Mouse (Mus musculus) C2C12 (cell line): ENCODE data around the gene Ldb3. TPM values are rescaled to one million over a fixed set of nuclear protein-coding genes. Genes with fewer than 3 reads are reported as not detected.

ENCODE experiments used
- H3K27me3 ChIP-seq: one replicate; pipeline ENCODE4 v1.6.1; 2011; ENCODE audit not compliant: control insufficient read depth, insufficient read depth, insufficient read length
- H3K36me3 ChIP-seq: one replicate; pipeline ENCODE4 v1.6.1; 2011; ENCODE audit not compliant: control insufficient read depth, insufficient read depth
- H3K4me3 ChIP-seq: one replicate; pipeline ENCODE4 v1.5.1; 2011; ENCODE audit warnings: mild to moderate bottlenecking, control low read depth; ENCODE audit not compliant: poor library complexity, insufficient read depth, severe bottlenecking
- H3K79me2 ChIP-seq: one replicate; pipeline ENCODE4 v1.6.1; 2011; ENCODE audit not compliant: control insufficient read depth, insufficient read depth
- H3K79me3 ChIP-seq: one replicate; pipeline ENCODE4 v1.6.1; 2011; ENCODE audit warnings: low read depth, control low read depth
- H3ac ChIP-seq: one replicate; pipeline ENCODE3; 2011; ENCODE audit warnings: low read depth; ENCODE audit not compliant: control insufficient read depth, insufficient read length
- CEBPB ChIP-seq: IDR thresholded peaks from one replicate; pipeline ENCODE4 v1.6.1; 2011; ENCODE audit warnings: low read depth, mild to moderate bottlenecking, control low read depth, moderate library complexity
- CTCF ChIP-seq: IDR thresholded peaks from one replicate; pipeline ENCODE4 v1.5.1; 2011; ENCODE audit not compliant: control insufficient read depth, insufficient read depth, insufficient read length
- FOSL1 ChIP-seq: IDR thresholded peaks from one replicate; pipeline ENCODE4 v1.8.0; 2011; ENCODE audit warnings: mild to moderate bottlenecking, low read length; ENCODE audit not compliant: poor library complexity, insufficient read depth, severe bottlenecking
- MAX ChIP-seq: IDR thresholded peaks from one replicate; pipeline ENCODE4 v1.6.1; 2011; ENCODE audit warnings: mild to moderate bottlenecking, control low read depth
- MYOD1 ChIP-seq: IDR thresholded peaks from one replicate; pipeline ENCODE4 v1.6.1; 2011; ENCODE audit warnings: low read depth; ENCODE audit not compliant: control insufficient read depth, insufficient read length
- MYOG ChIP-seq: IDR thresholded peaks from one replicate; pipeline ENCODE4 v1.6.1; 2011; ENCODE audit not compliant: control insufficient read depth, insufficient read length; ENCODE audit errors: extremely low read depth
- USF1 ChIP-seq: IDR thresholded peaks from one replicate; pipeline ENCODE4 v1.6.1; 2011; ENCODE audit warnings: low read depth, mild to moderate bottlenecking, control low read depth, moderate library complexity
- polyA plus RNA-seq: library from polyadenylated mRNA; unstranded; fragments of >200 nt; fragmentation: generic; extraction: Trizol; gene quantifications from one replicate; pipeline ENCODE4 v1.2.1, GENCODE M21; 2012; ENCODE audit warnings: missing spikeins

Ldb3 gene
- polyA plus RNA-seq, 1 experiment: 4.0 TPM

DNA sequence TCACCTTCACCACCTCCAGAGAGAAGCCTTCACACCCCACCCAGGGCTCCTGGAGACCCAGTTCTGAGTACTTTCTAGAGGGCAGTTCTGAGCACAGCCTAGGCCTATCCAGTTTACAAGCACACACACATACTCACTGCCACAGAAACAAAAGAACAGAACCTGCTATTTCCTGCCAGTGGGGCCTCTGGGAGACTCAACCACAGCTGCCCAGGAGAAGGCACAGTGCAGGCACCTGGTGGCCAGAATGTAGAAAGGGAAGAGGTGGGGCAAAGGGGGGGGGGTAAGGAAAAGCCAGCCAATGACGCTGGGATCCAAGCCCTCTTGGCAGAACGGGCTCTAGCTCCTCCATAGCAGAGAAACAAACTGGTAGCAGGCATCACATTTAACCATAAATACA, 26.1 kb downstream of the Ldb3 start:
- no peaks in the 10 kb centered on the region for H3K79me3 ChIP-seq
- no peak overlapping the region for H3ac ChIP-seq
- H3K36me3 ChIP-seq: peaks cover 2% of the 10 kb centered on the region
- no peak overlapping the region for H3K4me3 ChIP-seq
- H3K27me3 ChIP-seq: no peaks in the 10 kb centered on the region
- no peaks in the 10 kb centered on the region for H3K79me2 ChIP-seq
- TF ChIP-seq CEBPB (no peak), MYOG (no peak), USF1 (no peak), CTCF (no peak), MYOD1 (no peak), MAX (no peak), FOSL1 (no peak)

DNA sequence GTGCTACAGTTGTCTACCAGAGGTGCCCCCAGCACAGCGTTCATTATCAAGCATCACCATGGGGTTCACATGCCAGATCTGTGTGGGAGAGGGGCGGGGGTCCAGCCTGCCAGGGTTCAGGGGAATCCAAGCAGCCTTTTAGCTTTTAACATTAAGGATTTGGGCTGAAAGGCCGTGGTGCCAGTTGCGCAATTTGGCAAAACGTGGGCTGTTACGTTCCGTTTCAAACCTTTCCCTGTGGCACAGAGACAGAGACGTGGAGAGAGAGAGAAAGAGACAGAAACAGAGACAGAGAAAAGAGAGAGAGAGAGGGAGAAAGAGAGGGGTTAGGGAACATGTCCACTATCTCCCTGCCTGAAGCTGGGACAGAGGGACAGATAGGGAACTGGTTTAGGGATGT, 26.8 kb downstream of the Ldb3 start:
- H3K79me2 ChIP-seq: no peaks in the 10 kb centered on the region
- TF ChIP-seq CEBPB: peak; percentile 51
- no peak for TF ChIP-seq FOSL1
- no peak overlapping the region for H3ac ChIP-seq

DNA sequence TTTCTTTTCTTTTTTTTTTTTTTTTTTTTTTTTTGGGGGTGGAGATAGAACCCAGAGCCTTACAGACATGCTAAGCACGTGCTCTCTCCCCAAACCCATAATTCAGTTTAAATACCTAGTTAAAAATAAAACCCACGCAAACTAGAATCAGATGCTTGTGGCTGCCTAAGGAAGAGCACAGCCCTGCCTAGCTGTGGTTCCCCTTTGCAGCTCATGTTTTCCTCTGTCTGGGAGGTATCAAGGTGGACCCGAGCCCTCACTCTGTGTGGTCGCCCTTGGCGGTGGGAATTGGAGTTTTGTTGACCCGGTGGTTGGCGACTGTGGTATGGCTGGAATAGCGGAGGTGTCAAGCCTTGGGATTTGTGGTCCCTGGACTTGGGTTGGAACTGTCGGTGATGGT, 29.5 kb downstream of the Ldb3 start:
- TF ChIP-seq FOSL1 (no peak), MYOD1 (no peak), MYOG (no peak), CEBPB (no peak), MAX (no peak), USF1 (no peak), CTCF (no peak)
- H3K36me3 ChIP-seq: peaks cover 2% of the 10 kb centered on the region
- H3K79me3 ChIP-seq: no peaks in the 10 kb centered on the region
- no peak overlapping the region for H3ac ChIP-seq
- H3K79me2 ChIP-seq: no peaks in the 10 kb centered on the region
- no peaks in the 10 kb centered on the region for H3K27me3 ChIP-seq
- no peak overlapping the region for H3K4me3 ChIP-seq

More for the DNA sequence above, 26.8 kb downstream of the Ldb3 start:
- H3K4me3 ChIP-seq: no peak overlapping the region
- peaks cover 2% of the 10 kb centered on the region for H3K36me3 ChIP-seq
- no peaks in the 10 kb centered on the region for H3K79me3 ChIP-seq
- no peaks in the 10 kb centered on the region for H3K27me3 ChIP-seq

DNA sequence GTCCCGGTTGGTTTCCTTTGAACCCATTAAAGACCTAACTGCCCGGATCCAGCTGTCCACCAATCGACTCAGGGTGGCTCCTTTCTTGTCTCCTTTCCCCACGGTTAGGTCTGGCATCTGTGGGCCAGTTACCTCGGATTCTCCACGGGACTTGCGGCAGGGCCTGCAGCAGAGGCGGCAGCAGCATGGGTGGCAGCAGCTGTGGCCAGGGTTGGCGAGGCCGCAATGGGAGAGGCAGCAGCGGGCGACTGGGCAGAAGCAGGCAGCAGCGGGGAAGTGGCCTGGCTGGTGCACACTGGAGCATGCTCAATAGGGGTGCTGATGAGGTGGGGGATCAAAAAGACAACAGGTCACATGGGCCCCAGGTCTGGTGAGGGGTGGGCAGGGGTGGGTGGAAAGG, 33.3 kb downstream of the Ldb3 start:
- TF ChIP-seq MAX: no peak
- Histone ChIP-seq H3K36me3 (peaks cover 2% of the 10 kb centered on the region), H3K79me3 (no peaks in the 10 kb centered on the region), H3ac (no peak overlapping the region), H3K4me3 (no peak overlapping the region), H3K79me2 (no peaks in the 10 kb centered on the region), H3K27me3 (no peaks in the 10 kb centered on the region)

DNA sequence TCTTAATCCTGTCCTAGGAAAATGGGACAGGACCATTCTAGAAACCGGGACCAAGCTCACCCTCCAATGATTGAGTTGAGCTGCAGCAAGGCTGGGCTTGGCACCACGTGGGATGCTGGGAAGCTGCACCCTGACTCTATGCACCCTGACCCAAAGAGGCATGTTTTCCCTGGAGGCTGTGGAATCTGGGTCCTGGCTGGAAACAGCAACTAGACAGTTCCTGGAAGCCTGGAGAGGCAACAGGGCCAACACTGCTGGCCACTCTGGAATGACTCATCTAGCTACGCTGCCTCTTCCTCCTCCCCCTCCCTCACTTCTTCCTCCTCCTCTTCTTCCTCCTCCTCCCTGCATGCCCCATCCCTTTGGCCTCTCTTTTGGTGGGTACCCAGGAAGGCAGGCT, 34.4 kb downstream of the Ldb3 start:
- H3K27me3 ChIP-seq: no peaks in the 10 kb centered on the region
- no peak overlapping the region for H3K4me3 ChIP-seq

DNA sequence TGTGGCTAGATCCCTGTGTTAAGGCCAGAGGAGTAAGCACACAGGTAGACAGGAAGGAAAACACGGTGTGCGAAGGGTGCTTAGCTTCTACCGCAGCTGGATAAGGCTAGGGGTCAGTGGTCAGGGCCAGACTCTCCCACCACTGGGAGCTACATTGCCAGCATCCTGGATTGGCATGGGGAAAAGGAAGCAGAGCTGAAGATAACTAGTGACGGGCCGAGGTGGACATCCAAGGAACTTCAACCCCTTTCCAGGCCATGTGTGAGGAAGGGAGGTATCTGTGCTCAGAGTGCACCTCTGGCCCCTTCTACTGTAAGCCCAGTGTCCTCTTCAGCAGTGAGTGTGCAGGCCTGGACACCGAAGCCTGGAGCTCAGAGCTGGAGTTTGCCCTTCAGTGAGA, 35.0 kb downstream of the Ldb3 start:
- TF ChIP-seq MAX: no peak
- Histone ChIP-seq H3K27me3 (no peaks in the 10 kb centered on the region), H3ac (no peak overlapping the region), H3K4me3 (no peak overlapping the region), H3K36me3 (no peaks in the 10 kb centered on the region), H3K79me3 (no peaks in the 10 kb centered on the region), H3K79me2 (no peaks in the 10 kb centered on the region)

More for the DNA sequence above, 34.4 kb downstream of the Ldb3 start:
- H3ac ChIP-seq: no peak overlapping the region
- H3K79me3 ChIP-seq: no peaks in the 10 kb centered on the region
- H3K36me3 ChIP-seq: no peaks in the 10 kb centered on the region
- H3K79me2 ChIP-seq: no peaks in the 10 kb centered on the region
- TF ChIP-seq CEBPB (no peak), MYOG (no peak), MYOD1 (no peak), CTCF (no peak), USF1 (no peak), FOSL1 (no peak)

DNA sequence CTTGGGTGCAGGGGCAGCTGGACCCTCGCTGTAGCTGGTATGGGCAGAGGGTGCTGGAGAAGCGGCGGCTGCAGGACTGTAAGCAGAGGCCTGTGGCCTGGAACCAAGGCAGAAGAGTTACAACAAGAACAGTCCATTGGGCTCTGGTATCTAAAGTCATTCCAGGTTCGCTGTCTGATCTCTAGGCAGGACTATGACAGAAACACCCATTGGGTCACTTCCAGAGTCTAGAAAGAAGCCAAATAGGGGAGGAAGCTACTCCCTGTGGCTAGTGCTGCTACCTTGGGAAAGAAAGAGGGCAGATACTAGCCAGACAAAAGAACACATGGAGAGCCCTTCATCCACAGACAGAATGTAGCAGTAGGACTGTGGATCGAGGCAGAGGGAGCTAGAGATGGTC, 36.3 kb downstream of the Ldb3 start:
- Histone ChIP-seq H3K79me2 (no peaks in the 10 kb centered on the region), H3K27me3 (no peaks in the 10 kb centered on the region), H3K4me3 (no peak overlapping the region), H3K79me3 (no peaks in the 10 kb centered on the region), H3K36me3 (no peaks in the 10 kb centered on the region), H3ac (no peak overlapping the region)
- no peak for TF ChIP-seq MYOG
- no peak for TF ChIP-seq CEBPB
- no peak for TF ChIP-seq CTCF
- TF ChIP-seq FOSL1: no peak
- TF ChIP-seq MAX: no peak
- no peak for TF ChIP-seq USF1
- TF ChIP-seq MYOD1: no peak
